In the genomic region with DNA sequence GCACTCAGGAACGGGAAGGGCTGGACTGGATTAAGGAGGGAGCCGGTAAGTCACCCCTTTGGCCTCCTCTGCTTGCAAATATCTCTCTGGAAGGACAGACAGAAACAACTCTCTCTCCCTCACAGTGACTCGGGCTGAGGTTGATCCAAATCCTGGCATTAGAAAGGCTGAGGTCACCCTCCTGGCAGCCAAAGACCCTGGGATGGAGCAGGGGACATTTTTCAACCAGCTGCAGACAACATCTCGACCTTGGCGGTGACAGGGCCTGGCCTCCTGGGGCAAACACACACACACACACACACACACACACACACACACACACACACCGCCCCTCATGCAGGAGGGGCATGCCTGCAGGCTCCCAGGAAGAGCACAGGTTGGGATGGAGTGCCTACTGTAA, we compare ENCODE assay signal across 18 mouse cellular contexts. TPM values are rescaled to one million over a fixed set of nuclear protein-coding genes. Genes with fewer than 3 reads are reported as not detected.
DNase-seq lines count a peak whose midpoint lies in the region; ATAC-seq lines count a peak whose summit lies in the region.
"Had no signal": no experiment of that assay in that cellular context is flagged by ENCODE, and none has a peak within 500 bp of the region (broad histone marks: within the 10 kb centered on the region; RNA-seq: fewer than 3 reads in every experiment).

No protein-coding gene starts in this region.

- H3K4me1 ChIP-seq in embryonic facial prominence, embryonic 13.5 days, result peaks cover 64% of the 10 kb centered on the region
- peaks cover 66% of the 10 kb centered on the region for H3K4me1 ChIP-seq in embryonic facial prominence, embryonic 10.5 days
- peaks cover 11% of the 10 kb centered on the region; the same call in 1 of the 2 replicates for H3K4me1 ChIP-seq in midbrain, embryonic 11.5 days (ENCODE audit: control insufficient read depth, insufficient read depth, low read length)

- 62% methylated on average over 6 of the region's 6 CpGs for WGBS in embryonic facial prominence, embryonic 13.5 days
- WGBS in embryonic facial prominence, embryonic 10.5 days, result 76% methylated on average over 6 of the region's 6 CpGs
- 68% methylated on average over 5 of the region's 6 CpGs for WGBS in midbrain, embryonic 11.5 days

- H3K9ac ChIP-seq in embryonic facial prominence, embryonic 13.5 days, result no peak overlapping the region
- no peak overlapping the region for H3K9ac ChIP-seq in midbrain, embryonic 11.5 days (ENCODE audit: low read length)
- H3K9ac ChIP-seq: forebrain, postnatal 0 days; lung, embryonic 14.5 days; neural tube, embryonic 12.5 days had no signal

- no peak overlapping the region for H3K4me2 ChIP-seq in embryonic facial prominence, embryonic 13.5 days
- no peak overlapping the region for H3K4me2 ChIP-seq in midbrain, embryonic 11.5 days
- H3K4me2 ChIP-seq: lung, embryonic 14.5 days; neural tube, embryonic 12.5 days had no signal

- intact Hi-C loops in heart, postnatal 14 days (cut with DNase I), result no loop called here
- intact Hi-C loops in left cerebral cortex, postnatal 25 days (cut with DNase I), result no loop called here

- no peaks in the 10 kb centered on the region; the same call in 1 of the 2 replicates for H3K27me3 ChIP-seq in embryonic facial prominence, embryonic 13.5 days
- 0 out of 2 replicates have a peak, but pooled peaks cover 16% of the 10 kb centered on the region for H3K27me3 ChIP-seq in embryonic facial prominence, embryonic 10.5 days (replicated peaks; ENCODE audit: low read depth, poor library complexity, severe bottlenecking)
- H3K27me3 ChIP-seq in midbrain, embryonic 11.5 days (ENCODE audit: control insufficient read depth, insufficient read depth, low read length), result no peaks in the 10 kb centered on the region
- H3K27me3 ChIP-seq: neural tube, embryonic 12.5 days had no signal

- 0 out of 2 replicates have a peak overlapping the region, but pooled peaks have one; percentile 16 for H3K27ac ChIP-seq in embryonic facial prominence, embryonic 13.5 days
- H3K27ac ChIP-seq in embryonic facial prominence, embryonic 10.5 days (replicated peaks), result no peak overlapping the region
- no peak overlapping the region for H3K27ac ChIP-seq in midbrain, embryonic 11.5 days (ENCODE audit: low read depth, low read length)
- H3K27ac ChIP-seq: neural tube, embryonic 12.5 days had no signal

- ATAC-seq in embryonic facial prominence, embryonic 13.5 days (ENCODE audit: insufficient number of reproducible peaks, insufficient read depth, low FRiP score, low TSS enrichment, low read depth), result no peak
- no peak for ATAC-seq in midbrain, embryonic 11.5 days (ENCODE audit: low FRiP score)
- ATAC-seq: midbrain, embryonic 16.5 days had no signal

- H3K9me3 ChIP-seq in embryonic facial prominence, embryonic 13.5 days, result no peaks in the 10 kb centered on the region
- H3K9me3 ChIP-seq in embryonic facial prominence, embryonic 10.5 days, result no peaks in the 10 kb centered on the region
- no peaks in the 10 kb centered on the region for H3K9me3 ChIP-seq in midbrain, embryonic 11.5 days (ENCODE audit: control insufficient read depth, low read length)
- H3K9me3 ChIP-seq: neural tube, embryonic 12.5 days had no signal

- peaks cover 24% of the 10 kb centered on the region for H3K36me3 ChIP-seq in embryonic facial prominence, embryonic 13.5 days
- H3K36me3 ChIP-seq in embryonic facial prominence, embryonic 10.5 days (replicated peaks), result peaks cover 23% of the 10 kb centered on the region
- H3K36me3 ChIP-seq in midbrain, embryonic 11.5 days (ENCODE audit: control insufficient read depth, insufficient read depth, low read length), result no peaks in the 10 kb centered on the region
- H3K36me3 ChIP-seq: neural tube, embryonic 12.5 days had no signal

- no peak for DNase-seq in embryonic facial prominence, embryonic 10.5 days (ENCODE audit: low spot score)
- peak; percentile 93 for DNase-seq in adrenal gland, adult (ENCODE audit: inconsistent age in 2 of 2, low spot score in 1 of 2)
- peak; percentile 50 for DNase-seq in gastrocnemius, postnatal 25 days
- peak; percentile 29 to 67 for DNase-seq in heart, postnatal 14 days
- no peak for DNase-seq in ovary, postnatal 10 days (ENCODE audit: low spot score)
- no peak for DNase-seq in midbrain, embryonic 11.5 days (ENCODE audit: low spot score, missing footprints)
- DNase-seq in left cerebral cortex, postnatal 25 days (ENCODE audit: low spot score in 2 of 2), result no peak
- DNase-seq: forebrain, postnatal 0 days; liver; lung, embryonic 14.5 days; retina, postnatal 1 day; spleen, adult 18-20 months; thymus, postnatal 25 days had no signal

- H3K4me3 ChIP-seq in embryonic facial prominence, embryonic 13.5 days, result no peak overlapping the region
- no peak overlapping the region for H3K4me3 ChIP-seq in embryonic facial prominence, embryonic 10.5 days
- H3K4me3 ChIP-seq in midbrain, embryonic 11.5 days (ENCODE audit: low read depth, low read length), result no peak overlapping the region
- H3K4me3 ChIP-seq: neural tube, embryonic 12.5 days had no signal

RNA-seq across cellular contexts. Expression of a gene that starts 29.0 kb away (rescaled TPM):
- polyA plus RNA-seq in embryonic facial prominence, embryonic 13.5 days (2015; fragmentation: Nextera tagmentation; extraction: Ambion mirVana), result 41.6 and 43.6 TPM in 2 replicates
- polyA plus RNA-seq in embryonic facial prominence, embryonic 10.5 days (2016; fragmentation: Nextera tagmentation; extraction: Ambion mirVana), result 19.8 and 20.9 TPM in 2 replicates
- 1 to 10 TPM in 1 of 2 experiments, under 1 TPM in 1; 0.87 to 1.8 TPM for total RNA-seq in gastrocnemius, postnatal 25 days (2021)
- total RNA-seq in heart, postnatal 14 days (2021), result 1 to 10 TPM; 1.7 to 2.6 TPM
- polyA plus RNA-seq in midbrain, embryonic 11.5 days (2014; fragmentation: Nextera tagmentation; extraction: Ambion mirVana), result 17.3 and 20.2 TPM in 2 replicates
- total RNA-seq in left cerebral cortex, postnatal 25 days (2021), result 10 to 100 TPM; 10.8 to 12.2 TPM
- total RNA-seq: common myeloid progenitor, adult 5-6 weeks; granulocyte monocyte progenitor cell, adult 5-6 weeks had no signal

Comparison
In these comparisons a context has a peak if more than half of its experiments do, and no peak if none do; other contexts are left out.
1. DNase-seq: peak in adrenal gland, adult (2 of 2), gastrocnemius, postnatal 25 days (single experiment) and heart, postnatal 14 days (2 of 2); none in embryonic facial prominence, embryonic 10.5 days (single experiment), ovary, postnatal 10 days (single experiment), midbrain, embryonic 11.5 days (single experiment) and left cerebral cortex, postnatal 25 days (0 of 2).